Mouse (Mus musculus) urinary bladder, postnatal 10 days (tissue): Measurements from ENCODE around the gene Rgmb.

Source experiments
- DNase-seq: peaks from one replicate; pipeline ENCODE4 v3.0.0; 2022; ENCODE audit warnings: low spot score

The Rgmb gene

DNA sequence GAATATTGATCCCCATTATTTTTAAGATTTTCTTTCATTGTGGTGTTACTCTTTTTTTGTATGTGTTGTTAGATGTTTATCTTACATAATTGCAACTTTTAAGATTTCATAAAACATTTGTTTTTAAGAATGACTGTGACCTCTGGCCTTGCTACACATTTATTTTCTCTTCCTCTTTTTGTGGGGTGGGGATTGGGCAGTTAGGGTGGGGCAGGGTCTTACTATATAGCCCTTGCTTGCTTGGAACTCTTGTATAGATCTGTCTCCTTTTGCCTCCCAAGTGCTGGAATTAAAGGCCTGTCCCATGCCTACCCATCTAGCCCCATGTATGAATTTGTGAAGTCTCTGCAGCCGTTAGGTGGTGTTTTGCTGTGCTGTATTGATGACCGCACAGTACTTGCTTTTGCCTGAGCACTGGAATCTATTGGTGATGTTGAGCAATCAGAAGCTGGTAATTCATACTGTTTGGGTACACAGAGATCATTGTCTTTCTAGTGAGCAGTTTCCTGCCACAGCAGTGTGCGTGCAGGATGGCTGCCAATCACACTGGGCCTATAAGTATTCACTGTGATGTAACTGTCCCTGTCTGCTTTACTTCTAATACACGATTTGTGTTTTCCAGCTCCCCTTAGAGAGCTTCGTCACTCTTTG lies 56.1 kb downstream of the Rgmb start:
- DNase-seq, result no peak

DNA sequence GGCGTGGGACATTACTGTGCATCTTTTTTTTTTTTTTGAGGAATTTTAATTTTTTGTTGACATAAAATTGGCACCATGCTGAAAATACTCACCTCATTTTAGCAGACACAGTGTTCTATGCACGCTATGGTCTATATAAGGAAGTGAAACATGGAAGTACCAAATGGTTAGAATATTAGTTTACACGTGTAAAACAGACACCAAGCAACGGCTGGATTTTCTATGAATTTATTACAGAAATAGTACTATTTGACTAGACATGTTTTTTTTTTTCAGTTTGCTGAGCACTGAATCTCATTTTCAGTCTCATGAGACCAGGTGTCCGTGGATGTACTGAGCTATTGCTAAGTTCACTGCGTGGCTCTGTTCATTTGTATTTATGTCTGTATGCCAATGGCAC lies 56.9 kb downstream of the Rgmb start:
- no peak for DNase-seq

DNA sequence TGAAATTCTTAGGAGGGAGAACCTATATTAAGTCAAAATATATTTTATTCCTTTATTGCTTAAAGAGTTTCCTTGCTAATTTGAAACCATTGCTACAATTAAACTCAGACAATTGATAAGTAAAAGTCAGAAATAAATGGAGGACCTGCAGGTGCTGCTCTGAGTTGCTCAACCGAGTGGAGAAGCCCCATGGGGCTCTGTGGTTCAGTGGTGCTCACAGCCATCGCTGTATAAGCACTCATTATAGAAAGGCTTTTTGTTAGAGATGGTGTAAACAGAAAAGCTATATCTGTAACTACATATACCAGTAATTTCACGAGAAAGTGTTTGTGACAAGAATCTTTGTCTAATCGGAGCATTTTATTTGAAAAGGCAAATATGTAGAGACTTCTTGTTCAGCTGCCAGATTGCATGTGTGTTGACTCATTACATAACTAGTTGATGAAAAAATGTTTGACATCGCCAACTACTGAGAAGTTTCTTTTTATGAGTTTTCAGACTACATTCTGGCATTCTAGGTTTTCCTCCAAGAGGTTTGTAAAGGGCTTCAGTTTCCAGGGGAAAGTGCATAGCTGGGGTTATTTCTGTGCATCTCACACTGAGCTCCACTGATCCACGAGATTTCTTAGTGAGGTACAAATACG lies 61.6 kb downstream of the Rgmb start:
- no peak for DNase-seq

DNA sequence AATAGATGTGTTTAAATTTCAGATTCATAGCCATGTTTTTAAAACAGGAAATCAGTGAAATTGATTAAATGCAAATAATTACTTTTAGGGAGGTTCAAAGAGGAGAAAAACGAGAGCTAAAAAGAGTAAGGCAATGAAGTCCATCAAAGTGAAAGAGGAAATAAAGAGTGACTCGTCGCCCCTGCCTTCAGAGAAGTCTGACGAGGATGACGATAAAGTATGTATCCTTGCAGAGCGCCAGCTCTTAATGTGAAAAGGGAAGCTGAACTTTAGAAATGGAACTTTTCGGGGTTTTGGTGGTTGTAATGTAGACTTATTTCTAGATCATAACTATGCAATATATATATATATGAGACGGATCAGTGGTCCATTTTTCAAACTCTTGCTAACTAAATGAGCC lies 69.6 kb downstream of the Rgmb start:
- no peak for DNase-seq
